Mouse (Mus musculus) kidney, embryonic 16.5 days (tissue): Measurements from ENCODE around the gene Zbtb42. TPM values are rescaled to one million over a fixed set of nuclear protein-coding genes. Genes with fewer than 3 reads are reported as not detected.

Source experiments
- ATAC-seq: fragments of 200-750 bp; cut with Nextera tagmentation; 2 replicates; pipeline ENCODE4 v1.8.0; 2017; ENCODE audit warnings: moderate TSS enrichment; ENCODE audit not compliant: low FRiP score, low TSS enrichment
- H3K27ac ChIP-seq: fragments of 300-500 bp; sonication (generic); 2 replicates; pipeline ENCODE4 v1.5.1; 2014; ENCODE audit warnings: low read length
- H3K27me3 ChIP-seq: fragments of 300-500 bp; sonication (generic); 2 replicates; pipeline ENCODE4 v1.6.1; 2014; ENCODE audit warnings: low read length, control low read depth, mixed read lengths; ENCODE audit not compliant: insufficient read depth
- H3K36me3 ChIP-seq: fragments of 300-500 bp; sonication (generic); 2 replicates; pipeline ENCODE4 v1.6.1; 2014; ENCODE audit warnings: low read length, control low read depth, mixed read lengths; ENCODE audit not compliant: insufficient read depth
- H3K4me1 ChIP-seq: fragments of 300-500 bp; sonication (generic); 2 replicates; pipeline ENCODE4 v1.6.1; 2014; ENCODE audit warnings: low read length, control low read depth, mixed read lengths; ENCODE audit not compliant: insufficient read depth
- H3K4me2 ChIP-seq: fragments of 300-500 bp; sonication (generic); replicated peaks from 2 replicates; pipeline ENCODE4 v1.6.1; 2014; ENCODE audit warnings: low read depth, low read length
- H3K4me3 ChIP-seq: fragments of 300-500 bp; sonication (generic); 2 replicates; pipeline ENCODE4 v1.5.1; 2014; ENCODE audit warnings: mild to moderate bottlenecking, low read length
- H3K9ac ChIP-seq: fragments of 300-500 bp; sonication (generic); replicated peaks from 2 replicates; pipeline ENCODE4 v1.6.1; 2014; ENCODE audit warnings: low read length
- H3K9me3 ChIP-seq: fragments of 300-500 bp; sonication (generic); 2 replicates; pipeline ENCODE4 v1.6.1; 2016; ENCODE audit warnings: low read length, control low read depth
- WGBS: fragments of 180-500 bp; shearing (Covaris S2); extraction: QIAGEN DNeasy Blood & Tissue Kit; methylation state at CpG from one replicate; pipeline ENCODE4 v1.1.7; 2014; 5-methylcytosine and 5-hydroxymethylcytosine counted together
- polyA plus RNA-seq: library from polyadenylated mRNA; unstranded; fragments of >200 nt; fragmentation: Nextera tagmentation; extraction: Ambion mirVana; gene quantifications from 2 replicates; pipeline ENCODE4 v1.2.1, GENCODE M21; 2015

Gene Zbtb42
- polyA plus RNA-seq, 1 experiment from 2014 or later = 6.4 TPM

DNA sequence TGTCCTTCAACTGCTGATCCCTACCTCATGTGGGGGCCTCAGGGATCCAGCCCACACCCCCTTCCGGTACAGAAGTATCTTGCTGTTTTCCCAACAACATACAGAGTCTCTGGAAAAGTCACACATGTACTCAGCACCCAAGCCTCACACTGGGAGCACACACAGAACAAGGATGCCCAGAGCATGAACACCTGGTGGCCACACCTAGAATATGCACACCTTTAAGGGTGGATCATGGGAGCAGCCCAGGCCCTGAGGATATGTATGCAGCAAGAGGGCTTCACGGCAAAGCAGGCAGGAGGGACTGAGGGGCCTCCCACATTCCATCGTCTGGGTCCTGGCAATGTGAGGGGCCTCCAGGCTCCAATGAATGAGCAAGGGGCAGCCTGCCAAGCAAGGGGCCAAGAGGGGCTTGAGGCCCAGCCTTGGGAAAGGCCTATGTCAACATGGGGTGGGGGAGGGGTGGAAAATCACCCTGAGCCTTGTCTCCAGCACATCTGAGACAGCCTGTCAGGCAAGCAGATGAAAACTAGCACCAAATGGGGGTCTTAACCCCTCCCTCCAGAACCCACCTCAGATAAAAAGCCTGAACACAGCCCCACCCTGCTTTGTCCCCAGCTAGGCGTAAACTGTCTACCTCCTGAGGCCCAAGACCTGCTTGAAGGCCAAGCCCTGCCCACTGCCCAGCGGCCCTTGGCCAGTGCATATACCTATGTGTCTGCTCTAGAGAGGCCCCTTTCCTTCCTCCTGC, 17.9 kb upstream of the Zbtb42 start:
- H3K4me3 ChIP-seq = no peak overlapping the region
- no peaks in the 10 kb centered on the region for H3K9me3 ChIP-seq
- peak; percentile 80 for ATAC-seq
- WGBS = 24% methylated on average over 5 of the region's 5 CpGs
- peak overlapping the region; percentile 83 for H3K27ac ChIP-seq
- H3K4me2 ChIP-seq = peak overlapping the region; percentile 10
- peak overlapping the region; percentile 42 for H3K9ac ChIP-seq
- no peaks in the 10 kb centered on the region for H3K27me3 ChIP-seq
- peaks cover 50% of the 10 kb centered on the region for H3K4me1 ChIP-seq
- peaks cover 61% of the 10 kb centered on the region for H3K36me3 ChIP-seq

DNA sequence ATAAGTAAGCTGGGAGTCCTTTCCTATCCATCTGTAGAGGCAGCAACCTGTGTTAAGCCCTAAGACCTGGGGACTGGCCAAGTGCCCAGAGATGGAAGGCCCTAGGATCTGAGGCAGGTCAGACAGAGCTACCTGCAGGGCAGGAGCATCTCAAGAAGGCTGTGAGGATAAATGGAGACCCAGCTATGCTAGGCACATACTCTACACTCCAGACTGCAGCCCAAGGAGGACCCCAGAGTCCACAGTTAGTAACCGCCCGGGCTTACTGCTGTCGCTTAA, 17.4 kb upstream of the Zbtb42 start:
- Histone ChIP-seq H3K36me3 (peaks cover 56% of the 10 kb centered on the region), H3K9ac (peak overlapping the region; percentile 42), H3K4me2 (peak overlapping the region; percentile 10; the same call in 1 of the 2 replicates), H3K27me3 (no peaks in the 10 kb centered on the region), H3K4me3 (no peak overlapping the region), H3K9me3 (no peaks in the 10 kb centered on the region), H3K4me1 (peaks cover 55% of the 10 kb centered on the region), H3K27ac (peak overlapping the region; percentile 83)
- WGBS = 67% methylated on average over 3 of the region's 3 CpGs
- ATAC-seq = no peak

DNA sequence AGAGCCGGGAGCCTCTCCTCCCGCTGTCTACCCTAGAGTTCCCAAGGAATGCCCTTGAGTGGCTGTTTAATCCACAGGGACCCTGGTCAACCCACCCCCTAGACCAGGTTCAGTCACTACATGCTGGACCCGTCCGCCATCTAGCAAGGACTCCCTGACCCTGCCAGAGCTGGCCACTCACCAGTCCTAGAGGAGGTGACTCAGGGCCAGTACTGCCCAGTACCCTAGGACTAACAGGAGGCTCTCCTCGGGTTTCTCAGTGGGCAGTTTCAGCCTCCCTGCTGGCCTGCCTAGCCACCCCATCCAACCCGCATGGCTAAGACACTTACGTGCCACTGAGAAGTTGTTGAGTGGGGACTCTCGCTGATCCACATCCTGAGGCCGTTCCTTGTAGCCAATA, 16.8 kb upstream of the Zbtb42 start:
- H3K27me3 ChIP-seq = no peaks in the 10 kb centered on the region
- H3K4me1 ChIP-seq = peaks cover 61% of the 10 kb centered on the region
- 61% methylated on average over 9 of the region's 9 CpGs for WGBS
- peak overlapping the region; percentile 83 for H3K27ac ChIP-seq
- H3K9me3 ChIP-seq = no peaks in the 10 kb centered on the region
- no peak overlapping the region for H3K4me3 ChIP-seq
- no peak for ATAC-seq
- H3K4me2 ChIP-seq = no peak overlapping the region
- peaks cover 50% of the 10 kb centered on the region for H3K36me3 ChIP-seq
- 0 out of 2 replicates have a peak overlapping the region, but pooled peaks have one; percentile 35 for H3K9ac ChIP-seq

DNA sequence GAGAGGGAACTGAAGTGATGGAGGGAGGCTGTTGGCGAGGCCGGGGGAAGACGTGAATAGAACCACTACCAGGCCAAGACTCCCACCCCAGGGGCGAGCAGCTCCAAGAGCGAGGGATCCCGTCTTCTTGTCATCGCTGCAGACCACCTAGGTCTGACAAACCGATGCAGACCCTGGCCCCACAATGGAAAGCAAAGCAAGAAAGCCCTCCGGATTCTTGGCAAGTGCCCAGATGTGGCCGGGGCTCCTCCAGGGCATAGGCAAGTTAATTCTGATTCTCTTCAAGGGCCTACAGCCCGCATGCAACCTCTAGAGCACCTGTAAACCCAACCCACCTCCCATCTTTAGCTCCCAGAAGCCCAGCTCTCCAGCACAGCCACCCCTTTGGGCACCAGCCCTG, 15.3 kb upstream of the Zbtb42 start:
- Histone ChIP-seq H3K4me1 (peaks cover 71% of the 10 kb centered on the region), H3K9ac (no peak overlapping the region)

DNA sequence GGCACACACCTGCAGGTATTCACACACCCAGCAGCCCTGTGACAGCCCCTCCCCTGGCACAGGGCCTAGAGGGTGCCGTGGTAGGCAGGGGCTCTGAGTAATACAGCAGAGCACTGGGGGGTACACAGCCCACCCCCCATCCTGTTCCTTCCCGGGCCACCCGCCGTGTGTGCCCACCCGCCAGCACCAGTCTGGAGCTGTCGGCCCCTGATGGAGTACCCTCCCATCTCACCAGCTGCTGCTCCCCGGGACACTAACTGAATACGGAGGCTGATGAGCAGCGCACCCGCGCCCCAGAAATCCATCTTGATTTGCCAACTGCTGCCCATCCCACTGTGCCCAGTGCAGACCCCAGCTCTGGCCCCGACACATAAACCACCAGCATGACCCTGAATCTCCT, 14.9 kb upstream of the Zbtb42 start:
- H3K27me3 ChIP-seq = no peaks in the 10 kb centered on the region
- WGBS = 88% methylated on average over 12 of the region's 12 CpGs
- no peaks in the 10 kb centered on the region for H3K9me3 ChIP-seq
- no peak overlapping the region for H3K4me2 ChIP-seq
- peaks cover 75% of the 10 kb centered on the region for H3K4me1 ChIP-seq
- peaks cover 46% of the 10 kb centered on the region for H3K36me3 ChIP-seq
- H3K4me3 ChIP-seq = no peak overlapping the region
- no peak overlapping the region for H3K27ac ChIP-seq
- H3K9ac ChIP-seq = no peak overlapping the region
- no peak for ATAC-seq

More for the DNA sequence above, 15.3 kb upstream of the Zbtb42 start:
- H3K27ac ChIP-seq = no peak overlapping the region
- no peak overlapping the region for H3K4me2 ChIP-seq
- no peak overlapping the region for H3K4me3 ChIP-seq
- 77% methylated on average over 11 of the region's 11 CpGs for WGBS
- no peaks in the 10 kb centered on the region for H3K27me3 ChIP-seq
- H3K9me3 ChIP-seq = no peaks in the 10 kb centered on the region
- no peak for ATAC-seq
- H3K36me3 ChIP-seq = peaks cover 47% of the 10 kb centered on the region

DNA sequence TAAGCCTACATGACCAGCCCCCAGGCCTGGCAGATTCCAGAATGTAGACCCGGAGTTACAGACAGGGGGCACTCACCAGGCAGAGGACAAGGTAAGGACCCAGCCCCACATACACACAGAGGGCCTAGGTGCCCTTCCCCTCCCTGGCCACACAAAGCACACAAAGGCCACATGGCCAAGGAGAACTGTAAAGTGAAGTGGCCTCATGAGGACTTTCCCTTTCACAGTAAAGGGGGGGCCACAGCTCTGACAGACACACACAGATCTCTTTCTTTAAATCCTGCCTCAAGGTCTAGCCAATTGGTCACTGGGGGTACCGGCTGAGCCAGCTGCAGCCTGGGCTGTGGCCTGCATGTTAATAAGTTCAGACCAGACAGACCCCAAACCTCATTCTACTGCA, 14.5 kb upstream of the Zbtb42 start:
- peaks cover 80% of the 10 kb centered on the region for H3K4me1 ChIP-seq
- no peak overlapping the region for H3K4me2 ChIP-seq
- H3K4me3 ChIP-seq = no peak overlapping the region
- no peak for ATAC-seq
- no peaks in the 10 kb centered on the region for H3K27me3 ChIP-seq
- H3K27ac ChIP-seq = no peak overlapping the region
- no peak overlapping the region for H3K9ac ChIP-seq
- H3K9me3 ChIP-seq = no peaks in the 10 kb centered on the region
- 58% methylated on average over 2 of the region's 2 CpGs for WGBS
- H3K36me3 ChIP-seq = peaks cover 46% of the 10 kb centered on the region

DNA sequence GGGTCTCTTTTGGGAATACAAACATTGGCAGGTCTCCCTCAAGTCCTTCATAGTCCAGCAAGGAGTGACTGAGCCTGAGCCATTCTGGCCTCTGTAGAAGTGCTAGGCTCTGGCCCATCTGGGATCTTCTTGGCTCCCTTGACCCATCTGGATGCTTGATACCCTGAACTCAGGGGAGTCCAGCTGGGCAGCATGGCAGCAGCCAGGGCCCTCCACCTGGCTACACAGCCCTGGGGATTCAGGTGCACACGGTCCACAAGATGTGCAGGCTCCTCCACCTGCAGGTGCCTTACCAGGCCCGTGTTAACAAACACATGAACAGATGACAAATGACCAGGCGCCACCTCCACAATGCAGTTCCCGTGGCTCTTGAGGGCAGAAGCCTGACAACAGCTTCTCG, 14.0 kb upstream of the Zbtb42 start:
- H3K4me1 ChIP-seq = peaks cover 85% of the 10 kb centered on the region
- ATAC-seq = no peak
- no peak overlapping the region for H3K9ac ChIP-seq
- H3K4me3 ChIP-seq = no peak overlapping the region
- H3K4me2 ChIP-seq = no peak overlapping the region
- H3K36me3 ChIP-seq = peaks cover 44% of the 10 kb centered on the region
- no peaks in the 10 kb centered on the region for H3K9me3 ChIP-seq
- H3K27me3 ChIP-seq = no peaks in the 10 kb centered on the region
- H3K27ac ChIP-seq = no peak overlapping the region
- 46% methylated on average over 5 of the region's 5 CpGs for WGBS

DNA sequence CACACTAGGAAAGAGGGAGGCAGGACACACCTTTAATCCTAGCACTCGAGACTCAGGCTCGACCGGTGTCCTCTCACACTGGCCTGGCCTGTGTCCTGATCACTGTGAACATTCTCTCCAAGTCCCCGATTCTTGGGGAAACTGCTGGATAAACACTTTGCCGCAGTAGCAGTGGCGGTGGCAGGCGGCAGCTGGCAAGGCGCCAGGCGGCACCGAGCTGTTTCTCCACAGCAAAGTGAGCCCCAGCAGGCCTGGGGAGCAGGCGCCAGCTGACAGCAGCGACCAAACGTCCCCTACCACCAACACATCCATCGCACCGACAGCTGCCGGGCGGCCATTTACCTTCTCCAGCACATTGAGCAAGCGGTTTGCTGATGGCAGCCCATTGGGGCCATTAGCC, 13.2 kb upstream of the Zbtb42 start:
- H3K36me3 ChIP-seq = peaks cover 49% of the 10 kb centered on the region
- H3K4me1 ChIP-seq = peaks cover 88% of the 10 kb centered on the region
- H3K27me3 ChIP-seq = no peaks in the 10 kb centered on the region
- H3K4me2 ChIP-seq = no peak overlapping the region
- H3K9ac ChIP-seq = 0 out of 2 replicates have a peak overlapping the region, but pooled peaks have one; percentile 2
- no peaks in the 10 kb centered on the region for H3K9me3 ChIP-seq
- peak overlapping the region; percentile 20; the same call in 1 of the 2 replicates for H3K27ac ChIP-seq
- WGBS = 38% methylated on average over 18 of the region's 18 CpGs
- H3K4me3 ChIP-seq = no peak overlapping the region
- no peak for ATAC-seq

DNA sequence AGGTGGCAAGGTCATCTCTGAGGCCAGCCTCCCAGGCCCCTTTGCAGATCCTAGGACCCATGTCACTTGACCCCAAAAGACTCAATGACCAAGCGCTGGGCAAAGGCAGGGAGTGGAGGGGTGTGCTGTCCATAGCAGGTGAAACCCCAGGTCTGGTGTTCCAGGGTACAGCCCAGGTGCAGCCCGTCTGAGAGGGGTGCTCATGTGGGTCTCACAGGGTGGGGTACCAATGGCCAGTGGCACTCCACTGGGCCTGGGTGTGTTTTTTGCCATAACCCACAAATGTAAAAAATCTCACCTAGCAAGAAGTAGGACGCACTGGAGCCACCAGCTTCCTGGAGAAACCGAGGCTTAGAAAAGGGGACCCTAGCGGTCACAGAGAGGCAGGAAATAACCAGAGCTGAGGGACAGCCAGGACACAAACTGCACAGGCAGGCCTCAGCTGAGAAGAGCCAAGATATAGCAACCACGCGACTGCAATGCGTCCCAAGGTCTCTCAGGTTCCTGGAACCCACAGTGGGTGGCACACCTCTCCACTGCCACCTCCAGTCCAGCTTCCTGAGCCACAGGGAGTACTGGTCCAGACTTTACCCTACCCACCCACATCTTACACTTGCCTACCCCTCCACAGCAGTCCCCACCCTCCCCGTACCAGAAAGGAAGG, 12.6 kb upstream of the Zbtb42 start:
- Histone ChIP-seq H3K9ac (no peak overlapping the region), H3K36me3 (peaks cover 55% of the 10 kb centered on the region), H3K27me3 (no peaks in the 10 kb centered on the region), H3K4me3 (no peak overlapping the region), H3K9me3 (no peaks in the 10 kb centered on the region), H3K27ac (peak overlapping the region; percentile 20; the same call in 1 of the 2 replicates), H3K4me2 (no peak overlapping the region), H3K4me1 (peaks cover 88% of the 10 kb centered on the region)
- no peak for ATAC-seq
- 85% methylated on average over 9 of the region's 9 CpGs for WGBS

DNA sequence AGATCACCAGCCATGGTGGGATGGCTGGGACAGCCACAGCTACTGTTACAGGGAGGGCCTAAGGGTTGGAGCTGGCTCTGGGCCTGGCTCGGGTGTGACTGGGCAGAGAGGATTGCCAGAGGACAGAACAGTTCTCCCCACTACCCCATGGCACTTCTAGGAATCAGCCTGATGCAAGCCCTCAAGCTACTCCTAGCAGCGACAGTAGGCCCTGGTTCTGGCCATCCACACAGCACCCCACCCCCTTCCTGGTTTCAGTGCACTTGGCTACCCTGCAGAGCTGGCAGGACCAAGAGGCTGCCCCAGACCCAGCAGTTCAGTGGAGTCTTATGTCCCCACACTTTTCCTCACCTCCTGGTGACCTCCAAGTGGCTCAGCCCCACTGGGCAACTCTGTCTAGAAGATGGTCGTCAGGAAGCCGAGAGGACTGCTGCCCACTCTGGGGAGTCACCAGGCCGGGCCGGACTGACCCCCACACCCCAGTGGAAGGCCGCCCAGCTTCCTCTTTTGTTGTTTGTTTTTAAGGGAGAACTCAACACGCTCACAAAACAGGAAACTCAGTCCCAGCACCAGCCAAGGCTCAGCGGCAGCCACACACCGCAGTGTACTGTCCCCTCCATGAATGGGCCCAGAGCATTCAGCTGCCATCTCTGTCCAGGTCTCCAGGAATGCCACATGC, 10.9 kb upstream of the Zbtb42 start:
- Histone ChIP-seq H3K4me1 (peaks cover 91% of the 10 kb centered on the region), H3K4me3 (no peak overlapping the region), H3K4me2 (no peak overlapping the region), H3K27ac (no peak overlapping the region), H3K36me3 (peaks cover 43% of the 10 kb centered on the region), H3K9me3 (no peaks in the 10 kb centered on the region), H3K27me3 (no peaks in the 10 kb centered on the region), H3K9ac (no peak overlapping the region)
- WGBS = 70% methylated on average over 10 of the region's 10 CpGs
- ATAC-seq = no peak
